Mouse (Mus musculus) Patski (cell line): ENCODE results near the gene Gp1bb. TPM values are rescaled to one million over a fixed set of nuclear protein-coding genes. Genes with fewer than 3 reads are reported as not detected.
A peak's percentile ranks its signal among the peaks of the same experiment; 100 is the strongest.

Source experiments
- ATAC-seq: fragments of 100-300 bp; one replicate; pipeline ENCODE4 v1.8.0; 2021
- CTCF ChIA-PET: fragments of 350-600 bp; sonication (Branson Sonifier 250); formaldehyde crosslinking; loops from one replicate; lab custom pipeline; 2022; ENCODE audit warnings: inconsistent platforms; lab: Charles Lee
- POLR2A ChIA-PET: fragments of 350-600 bp; sonication (Branson Sonifier 250); formaldehyde crosslinking; loops from one replicate; lab custom pipeline; 2022; ENCODE audit warnings: antibody characterized with exemption, inconsistent platforms; lab: Charles Lee
- DNase-seq: peaks from one replicate; pipeline ENCODE4 v3.0.0-alpha.2; 2011; ENCODE audit warnings: low read depth, low spot score
- H3K27me3 ChIP-seq: fragments of 371-371 bp; one replicate; pipeline ENCODE4 v1.5.1; 2021
- CTCF ChIP-seq: fragments of 100-300 bp; IDR thresholded peaks from one replicate; pipeline ENCODE4 v1.5.1; 2021
- in situ Hi-C: fragments of 300-500 bp; cut with MboI; formaldehyde crosslinking; loops from 3 replicates; pipeline ENCODE4 v1.11.1; 2018; ENCODE audit warnings: low pct_unique_long_range_greater_than_20kb, mixed read lengths
- polyA plus RNA-seq: library from polyadenylated mRNA; unstranded; gene quantifications from one replicate; pipeline ENCODE4 v1.2.3, GENCODE M21; 2021

The Gp1bb gene
- polyA plus RNA-seq, 1 experiment from 2014 or later, result 0.91 TPM

GRCm38 (mm10) chr16:18639382-18639929, 17.3 kb upstream of the Gp1bb start:
- H3K27me3 ChIP-seq, result peaks cover 5% of the 10 kb centered on the region
- POLR2A ChIA-PET, result interaction anchor here (1.5 kb wide), 1 partner anchor 47 kb away, joined by 4 read pairs; no protein-coding TSS in a partner anchor
- DNase-seq (no peak), ATAC-seq (no peak)
- no peak for TF ChIP-seq CTCF
- in situ Hi-C loops, result loop anchor here (5.0 kb wide), 1 partner anchor 33 kb away; no protein-coding TSS in a partner anchor
- CTCF ChIA-PET, result no interaction called here

DNA sequence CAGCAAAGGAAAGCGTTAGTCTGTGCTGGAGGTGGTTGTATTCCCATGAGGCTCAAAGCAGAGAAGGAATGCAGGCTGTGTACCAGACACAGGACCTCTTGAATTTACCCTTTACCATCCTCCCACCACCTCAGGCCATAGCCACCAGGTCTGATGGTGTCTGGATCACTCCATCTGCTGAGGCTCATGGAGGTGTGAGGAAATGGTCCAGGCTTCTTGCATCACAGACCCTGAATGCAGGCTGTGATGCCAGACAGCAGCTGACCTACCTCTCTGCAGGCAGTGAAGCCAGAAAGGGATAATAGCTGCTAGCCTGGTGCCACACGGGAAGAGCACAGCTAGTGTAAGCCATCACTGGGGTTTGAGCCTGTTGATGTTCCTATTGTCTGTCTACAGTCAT, 16.2 kb upstream of the Gp1bb start:
- peaks cover 5% of the 10 kb centered on the region for H3K27me3 ChIP-seq
- TF ChIP-seq CTCF, result no peak
- POLR2A ChIA-PET, result interaction anchor here (1.5 kb wide), 1 partner anchor 48 kb away, joined by 4 read pairs; no protein-coding TSS in a partner anchor
- CTCF ChIA-PET, result interaction anchor here (1.2 kb wide), 1 partner anchor 194 kb away, joined by 3 read pairs; no protein-coding TSS in a partner anchor
- in situ Hi-C loops, result loop anchor here (5.0 kb wide), 1 partner anchor 34 kb away; no protein-coding TSS in a partner anchor
- no peak for ATAC-seq
- no peak for DNase-seq

- H3K27me3 ChIP-seq, result peaks cover 5% of the 10 kb centered on the region
- in situ Hi-C loops, result loop anchor here (5.0 kb wide), 1 partner anchor 35 kb away; no protein-coding TSS in a partner anchor
- CTCF ChIA-PET, result no interaction called here
- DNase-seq (no peak), ATAC-seq (no peak)
- POLR2A ChIA-PET, result no interaction called here
- no peak for TF ChIP-seq CTCF
Measured at GRCm38 (mm10) chr16:18636804-18637203, 14.6 kb upstream of the Gp1bb start.

DNA sequence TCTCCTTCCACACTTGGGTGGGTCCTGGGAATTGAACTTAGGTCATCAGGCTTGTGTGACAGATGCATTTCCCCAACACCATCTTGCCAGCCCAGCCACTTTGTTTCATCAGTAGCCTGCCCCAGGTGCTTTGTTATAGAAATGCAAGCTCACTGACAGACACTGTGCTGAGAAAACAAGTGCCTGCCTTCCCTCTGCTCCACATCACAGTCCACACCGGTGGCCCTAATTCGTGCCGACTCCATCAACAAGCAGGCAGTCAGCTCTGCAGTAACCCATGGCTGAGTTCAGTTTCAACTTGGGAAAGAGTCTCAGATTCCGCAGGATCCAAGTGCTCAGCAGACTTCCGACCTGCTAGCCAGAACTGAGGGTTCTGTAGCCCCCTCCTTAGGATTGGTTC, 14.2 kb upstream of the Gp1bb start:
- ATAC-seq (no peak), DNase-seq (no peak)
- TF ChIP-seq CTCF, result no peak
- ChIA-PET CTCF (interaction anchor here (1.0 kb wide), 1 partner anchor 193 kb away, joined by 3 read pairs; no protein-coding TSS in a partner anchor), POLR2A (no interaction called here)
- H3K27me3 ChIP-seq, result peaks cover 5% of the 10 kb centered on the region
- in situ Hi-C loops, result loop anchor here (5.0 kb wide), 1 partner anchor 36 kb away; no protein-coding TSS in a partner anchor

DNA sequence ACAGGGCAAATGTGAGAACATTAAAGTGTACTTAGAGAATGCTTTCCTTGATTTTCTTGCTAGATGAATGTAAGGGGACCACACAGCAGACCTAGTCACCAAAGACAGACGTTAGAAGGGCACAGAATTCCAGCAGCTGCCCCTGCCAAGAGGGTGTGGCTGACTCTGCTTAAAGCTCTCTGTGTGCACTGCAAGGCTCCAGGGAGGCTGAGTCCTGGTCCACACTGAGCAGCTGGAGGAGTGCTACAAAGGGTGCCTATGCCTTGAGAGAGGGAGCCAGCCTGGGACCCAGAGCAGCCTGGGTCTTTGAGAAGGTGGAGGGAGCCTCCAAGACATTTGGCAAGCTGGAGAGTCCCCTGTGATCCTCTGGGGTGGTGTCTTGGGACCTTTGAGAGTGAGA, 11.1 kb upstream of the Gp1bb start:
- ChIA-PET POLR2A (no interaction called here), CTCF (interaction anchor here (1.3 kb wide), 1 partner anchor 14 kb away, joined by 3 read pairs; no protein-coding TSS in a partner anchor)
- no peaks in the 10 kb centered on the region for H3K27me3 ChIP-seq
- ATAC-seq, result no peak
- in situ Hi-C loops, result no loop called here
- TF ChIP-seq CTCF, result no peak
- no peak for DNase-seq

GRCm38 (mm10) chr16:18632816-18633215, 10.6 kb upstream of the Gp1bb start:
- no peak for ATAC-seq
- no peak for DNase-seq
- no peaks in the 10 kb centered on the region for H3K27me3 ChIP-seq
- in situ Hi-C loops, result no loop called here
- CTCF ChIA-PET, result interaction anchor here (1.3 kb wide), 1 partner anchor 13 kb away, joined by 3 read pairs; no protein-coding TSS in a partner anchor
- POLR2A ChIA-PET, result no interaction called here
- TF ChIP-seq CTCF, result no peak

DNA sequence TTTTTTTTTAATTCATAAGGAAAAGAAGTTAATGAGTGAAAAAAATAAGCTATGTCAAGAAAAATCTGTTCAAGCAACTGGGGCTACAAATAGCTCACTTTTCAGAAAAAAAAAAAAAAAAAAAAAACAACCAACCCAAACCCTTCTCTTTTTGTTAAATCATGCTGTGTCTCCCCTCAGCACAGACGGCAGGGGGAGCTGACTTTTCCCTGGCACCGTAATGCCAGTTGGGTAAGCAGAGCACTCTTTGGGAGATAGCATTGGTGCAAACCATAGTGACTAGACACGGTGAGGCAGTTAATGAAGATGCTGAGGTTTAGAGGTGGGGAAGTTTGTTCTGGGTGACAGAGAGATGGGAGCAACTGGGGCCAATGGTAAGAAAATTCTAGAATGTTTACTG, 9.9 kb upstream of the Gp1bb start:
- no peaks in the 10 kb centered on the region for H3K27me3 ChIP-seq
- DNase-seq, result no peak
- no peak for TF ChIP-seq CTCF
- ATAC-seq, result no peak
- ChIA-PET CTCF (interaction anchor here (1.3 kb wide), 1 partner anchor 12 kb away, joined by 3 read pairs; no protein-coding TSS in a partner anchor), POLR2A (no interaction called here)
- in situ Hi-C loops, result no loop called here

DNA sequence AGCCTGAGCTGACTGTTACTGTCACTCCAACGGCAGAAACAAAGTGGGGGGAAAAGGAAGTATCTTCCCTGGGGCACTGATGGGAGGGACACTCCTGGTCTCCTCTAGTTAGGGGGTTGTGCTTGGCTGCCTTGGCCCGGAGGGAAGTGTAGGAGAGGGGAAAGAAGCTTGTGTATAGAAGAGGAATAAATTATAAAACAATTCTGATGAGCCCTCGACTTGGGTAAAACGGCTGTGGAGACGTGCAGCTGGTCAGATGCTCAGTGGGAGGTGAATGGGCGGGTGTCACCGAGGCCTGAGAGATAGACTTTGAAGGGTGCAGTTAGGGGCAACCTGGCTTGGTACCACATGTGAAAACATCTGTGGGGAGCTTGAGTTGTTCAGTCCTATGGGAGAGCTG, 8.9 kb upstream of the Gp1bb start:
- ATAC-seq (no peak), DNase-seq (no peak)
- ChIA-PET CTCF (no interaction called here), POLR2A (no interaction called here)
- no peaks in the 10 kb centered on the region for H3K27me3 ChIP-seq
- no peak for TF ChIP-seq CTCF
- in situ Hi-C loops, result no loop called here

- CTCF ChIA-PET, result no interaction called here
- DNase-seq (no peak), ATAC-seq (no peak)
- POLR2A ChIA-PET, result no interaction called here
- no peak for TF ChIP-seq CTCF
- H3K27me3 ChIP-seq, result no peaks in the 10 kb centered on the region
- in situ Hi-C loops, result no loop called here
Measured at GRCm38 (mm10) chr16:18630291-18630690, 8.1 kb upstream of the Gp1bb start.

- H3K27me3 ChIP-seq, result no peaks in the 10 kb centered on the region
- CTCF ChIA-PET, result interaction anchor here (2.6 kb wide), 1 partner anchor 49 kb away, joined by 9 read pairs; no protein-coding TSS in a partner anchor
- no peak for TF ChIP-seq CTCF
Measured at GRCm38 (mm10) chr16:18629390-18630231, 7.4 kb upstream of the Gp1bb start, which contains the start of gene Sept5. Gene Sept5 (minus strand): TSS chr16:18629954.

GRCm38 (mm10) chr16:18628948-18629340, 6.7 kb upstream of the Gp1bb start:
- TF ChIP-seq CTCF, result no peak
- H3K27me3 ChIP-seq, result no peaks in the 10 kb centered on the region
- CTCF ChIA-PET, result interaction anchor here (2.6 kb wide), 1 partner anchor 50 kb away, joined by 9 read pairs; no protein-coding TSS in a partner anchor
- ATAC-seq (no peak), DNase-seq (no peak)
- POLR2A ChIA-PET, result interaction anchor here (0.7 kb wide), 1 partner anchor 56 kb away, joined by 3 read pairs; no protein-coding TSS in a partner anchor
- in situ Hi-C loops, result no loop called here

More at GRCm38 (mm10) chr16:18629390-18630231, 7.4 kb upstream of the Gp1bb start, which contains the start of gene Sept5:
- DNase-seq, result no peak
- POLR2A ChIA-PET, result no interaction called here
- in situ Hi-C loops, result no loop called here
- ATAC-seq, result peak; percentile 34
